Mouse (Mus musculus): ENCODE measurements around the gene Pou4f1.

The Pou4f1 gene

DNA sequence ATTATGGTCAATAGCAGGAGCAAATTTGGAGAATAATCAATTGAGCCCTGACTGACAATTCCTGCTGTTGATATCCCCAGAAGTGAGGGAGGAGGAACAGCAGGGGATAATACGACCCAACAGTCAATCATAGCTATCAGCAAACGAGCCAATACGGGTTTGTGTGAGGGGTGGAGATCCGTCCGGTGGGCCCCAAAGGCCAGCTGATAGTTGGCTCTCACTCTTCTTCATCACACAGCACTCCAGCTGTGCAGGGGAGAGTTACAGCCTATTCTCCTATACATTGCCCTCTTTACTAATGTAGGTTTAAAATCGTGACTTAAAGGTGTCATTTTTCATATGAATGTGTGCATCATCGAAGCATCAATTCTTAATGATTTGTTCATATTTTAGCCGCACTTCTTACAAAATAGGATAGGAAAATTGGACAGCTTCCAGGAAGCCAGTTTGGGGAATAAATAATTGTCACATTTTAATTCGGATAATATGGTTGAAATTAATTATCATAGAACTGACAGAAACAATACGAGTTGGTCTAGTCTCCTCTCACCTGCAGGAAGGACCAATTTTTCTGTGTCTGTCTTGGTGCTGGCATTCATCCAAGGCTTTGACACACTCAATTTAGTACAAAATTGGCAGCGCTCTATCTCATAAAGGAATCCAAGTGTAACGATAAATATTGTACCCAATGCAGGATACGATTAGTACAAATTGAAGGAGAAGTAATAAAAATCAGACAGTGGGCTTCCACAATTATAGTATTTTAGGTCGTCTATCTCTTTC, 43.9 kb downstream of the Pou4f1 start:
- TF ChIP-seq NANOG (IDR thresholded peaks at IDR 0.05; ENCODE audit: borderline replicate concordance, low read length) (no peak), CTCF (conservative IDR thresholded peaks at IDR 0.05; ENCODE audit: low read length) (no peak), POU5F1 (IDR thresholded peaks at IDR 0.05; ENCODE audit: borderline replicate concordance, low read length) (no peak)
- Histone ChIP-seq H3K27me3 (ENCODE audit: insufficient read depth, low read length) (no peaks in the 10 kb centered on the region), H3K4me1 (replicated peaks; ENCODE audit: low read depth, low read length) (no peaks in the 10 kb centered on the region), H3K4me3 (replicated peaks; ENCODE audit: low read length) (no peak overlapping the region), H3K9me3 (ENCODE audit: low read length) (no peaks in the 10 kb centered on the region), H3K36me3 (ENCODE audit: insufficient read depth, low read length) (no peaks in the 10 kb centered on the region)

All from E14TG2a.4 (cell line).